Mouse (Mus musculus): ENCODE measurements around the gene Ms4a5.
"Not testable (repeated sequence)": the region's sequence is repeated elsewhere in the genome, so short reads cannot be mapped to it uniquely, and the experiment has no call there.

GRCm38 (mm10) chr19:11293616-11294015, 9.9 kb upstream of the Ms4a5 start:
- TF ChIP-seq POLR2A (IDR thresholded peaks at IDR 0.05; ENCODE audit: insufficient read depth, low read length); CTCF (IDR thresholded peaks at IDR 0.05; ENCODE audit: low read depth, low read length): not testable (repeated sequence)
